Mouse (Mus musculus) myocyte (in vitro differentiated cells): ENCODE results near the gene Atp2b4. TPM values are rescaled to one million over a fixed set of nuclear protein-coding genes. Genes with fewer than 3 reads are reported as not detected.

Source experiments
- H3K27me3 ChIP-seq: one replicate; pipeline ENCODE4 v1.6.1; 2011; ENCODE audit not compliant: control insufficient read depth, insufficient read depth, insufficient read length
- H3K36me3 ChIP-seq: one replicate; pipeline ENCODE4 v1.6.1; 2011; ENCODE audit not compliant: control insufficient read depth, insufficient read depth
- H3K4me2 ChIP-seq: one replicate; pipeline ENCODE4 v1.6.1; 2011; ENCODE audit warnings: low read depth, control low read depth
- H3K4me3 ChIP-seq: one replicate; pipeline ENCODE4 v1.5.1; 2011; ENCODE audit warnings: mild to moderate bottlenecking, control low read depth, moderate library complexity
- H3K79me2 ChIP-seq: one replicate; pipeline ENCODE4 v1.6.1; 2011; ENCODE audit not compliant: control insufficient read depth, insufficient read depth
- H3ac ChIP-seq: one replicate; pipeline ENCODE4 v1.6.1; 2011; ENCODE audit not compliant: control insufficient read depth, insufficient read length
- CEBPB ChIP-seq: IDR thresholded peaks from 2 replicates; pipeline ENCODE4 v1.6.1; 2011; ENCODE audit warnings: mild to moderate bottlenecking, moderate library complexity; ENCODE audit not compliant: poor library complexity, insufficient read depth, severe bottlenecking
- E2F4 ChIP-seq: IDR thresholded peaks from one replicate; pipeline ENCODE4 v1.6.1; 2011; ENCODE audit warnings: mild to moderate bottlenecking, control low read depth, moderate library complexity; ENCODE audit not compliant: insufficient read depth
- MAX ChIP-seq: IDR thresholded peaks from one replicate; pipeline ENCODE4 v1.6.1; 2011; ENCODE audit warnings: low read depth, mild to moderate bottlenecking, control low read depth
- MYOD1 ChIP-seq, 3 experiments: IDR thresholded peaks; one replicate each; pipeline ENCODE4 v1.6.1; 2011; ENCODE audit warnings: control low read depth in 2 of 3, low read depth in 2 of 3, mild to moderate bottlenecking in 2 of 3, moderate library complexity in 1 of 3; ENCODE audit not compliant: insufficient read length in 2 of 3, control insufficient read depth in 1 of 3
- MYOG ChIP-seq, 3 experiments: IDR thresholded peaks; one replicate each; pipeline ENCODE4 v1.6.1; 2011; ENCODE audit warnings: control low read depth in 2 of 3, low read depth in 2 of 3, mild to moderate bottlenecking in 2 of 3; ENCODE audit not compliant: insufficient read length in 2 of 3, control insufficient read depth in 1 of 3, insufficient read depth in 1 of 3
- POLR2A ChIP-seq: IDR thresholded peaks from one replicate; pipeline ENCODE4 v1.6.1; 2011; ENCODE audit warnings: low read depth, mild to moderate bottlenecking, control low read depth, moderate library complexity; ENCODE audit not compliant: insufficient read length
- POLR2AphosphoS2 ChIP-seq: IDR thresholded peaks from one replicate; pipeline ENCODE4 v1.6.1; 2011; ENCODE audit warnings: low read depth, control low read depth; ENCODE audit not compliant: insufficient read length
- REST ChIP-seq: IDR thresholded peaks from one replicate; pipeline ENCODE4 v1.6.1; 2011; ENCODE audit warnings: mild to moderate bottlenecking, control low read depth, moderate library complexity; ENCODE audit not compliant: insufficient read depth, insufficient read length
- SRF ChIP-seq: IDR thresholded peaks from one replicate; pipeline ENCODE4 v1.6.1; 2011; ENCODE audit warnings: low read depth; ENCODE audit not compliant: control insufficient read depth, insufficient read length
- TCF12 ChIP-seq: IDR thresholded peaks from one replicate; pipeline ENCODE4 v1.6.1; 2011; ENCODE audit warnings: mild to moderate bottlenecking, control low read depth; ENCODE audit not compliant: poor library complexity, insufficient read depth, severe bottlenecking
- TCF3 ChIP-seq: IDR thresholded peaks from one replicate; pipeline ENCODE4 v1.6.1; 2011; ENCODE audit warnings: low read depth, control low read depth; ENCODE audit not compliant: insufficient read length
- USF1 ChIP-seq: IDR thresholded peaks from one replicate; pipeline ENCODE4 v1.6.1; 2011; ENCODE audit warnings: low read depth, mild to moderate bottlenecking, control low read depth, moderate library complexity
- polyA plus RNA-seq: library from polyadenylated mRNA; unstranded; fragments of >200 nt; fragmentation: generic; extraction: Trizol; gene quantifications from one replicate; pipeline ENCODE4 v1.2.1, GENCODE M21; 2012; ENCODE audit warnings: missing spikeins

The Atp2b4 gene
- polyA plus RNA-seq, 1 experiment = 28.1 TPM

GRCm38 (mm10) chr1:133784621-133785020 is 16.2 kb downstream of the Atp2b4 start:
- TF ChIP-seq POLR2A (no peak), MYOD1 (IDR thresholded peaks at IDR 0.05; ENCODE audit: control insufficient read depth in 1 of 3, insufficient read length in 2 of 3, low read depth in 2 of 3) (no peak), SRF (no peak), E2F4 (no peak), TCF12 (no peak)
- Histone ChIP-seq H3K4me2 (peak overlapping the region; percentile 25), H3ac (no peak overlapping the region), H3K4me3 (no peak overlapping the region), H3K36me3 (no peaks in the 10 kb centered on the region), H3K79me2 (peaks cover 37% of the 10 kb centered on the region), H3K27me3 (no peaks in the 10 kb centered on the region)

- H3K27me3 ChIP-seq = no peaks in the 10 kb centered on the region
- no peak overlapping the region for H3ac ChIP-seq
- peak overlapping the region; percentile 50 for H3K4me2 ChIP-seq
- no peaks in the 10 kb centered on the region for H3K36me3 ChIP-seq
- TF ChIP-seq REST (no peak), MYOG (IDR thresholded peaks at IDR 0.05; ENCODE audit: control insufficient read depth in 1 of 3, insufficient read depth in 1 of 3, insufficient read length in 2 of 3, low read depth in 2 of 3) (no peak), E2F4 (no peak), MYOD1 (IDR thresholded peaks at IDR 0.05; ENCODE audit: control insufficient read depth in 1 of 3, insufficient read length in 2 of 3, low read depth in 2 of 3) (no peak), POLR2AphosphoS2 (no peak), POLR2A (no peak), TCF12 (no peak), CEBPB (no peak), MAX (no peak), SRF (no peak), USF1 (no peak), TCF3 (no peak)
- peaks cover 20% of the 10 kb centered on the region for H3K79me2 ChIP-seq
- H3K4me3 ChIP-seq = no peak overlapping the region
These were observed 19.3 kb downstream of the Atp2b4 start for GRCm38 (mm10) chr1:133781531-133781930.

GRCm38 (mm10) chr1:133779043-133779442 is 21.8 kb downstream of the Atp2b4 start:
- peaks cover 20% of the 10 kb centered on the region for H3K79me2 ChIP-seq
- TF ChIP-seq POLR2A = no peak
- TF ChIP-seq USF1 = no peak
- peak in 1 of 3 experiments; percentile 30 for TF ChIP-seq MYOD1 (IDR thresholded peaks at IDR 0.05; ENCODE audit: control insufficient read depth in 1 of 3, insufficient read length in 2 of 3, low read depth in 2 of 3)
- TF ChIP-seq MAX = no peak
- TF ChIP-seq CEBPB = 0 out of 2 replicates have a peak, but pooled peaks have one; percentile 42
- peak; percentile 20 for TF ChIP-seq TCF12
- no peak overlapping the region for H3ac ChIP-seq
- H3K4me2 ChIP-seq = peak overlapping the region; percentile 71
- no peaks in the 10 kb centered on the region for H3K27me3 ChIP-seq
- H3K4me3 ChIP-seq = no peak overlapping the region
- H3K36me3 ChIP-seq = no peaks in the 10 kb centered on the region

- Histone ChIP-seq H3ac (no peak overlapping the region), H3K27me3 (no peaks in the 10 kb centered on the region), H3K79me2 (peaks cover 20% of the 10 kb centered on the region), H3K36me3 (no peaks in the 10 kb centered on the region), H3K4me2 (peak overlapping the region; percentile 71), H3K4me3 (no peak overlapping the region)
- TF ChIP-seq MAX (no peak), E2F4 (no peak), TCF12 (peak; percentile 93), MYOD1 (IDR thresholded peaks at IDR 0.05; ENCODE audit: control insufficient read depth in 1 of 3, insufficient read length in 2 of 3, low read depth in 2 of 3) (peak; percentile 60 to 99 (median 98)), TCF3 (peak; percentile 93), POLR2AphosphoS2 (no peak), CEBPB (peak; percentile 99), SRF (no peak), POLR2A (peak; percentile 73), REST (no peak), MYOG (IDR thresholded peaks at IDR 0.05; ENCODE audit: control insufficient read depth in 1 of 3, insufficient read depth in 1 of 3, insufficient read length in 2 of 3, low read depth in 2 of 3) (peak; percentile 95 to 98 (median 96)), USF1 (no peak)
These were observed 23.1 kb downstream of the Atp2b4 start for GRCm38 (mm10) chr1:133777651-133778231.

- peak overlapping the region; percentile 46 for H3K4me2 ChIP-seq
- H3K27me3 ChIP-seq = no peaks in the 10 kb centered on the region
- no peak overlapping the region for H3ac ChIP-seq
- TF ChIP-seq TCF12 (no peak), MAX (no peak), USF1 (no peak), POLR2AphosphoS2 (no peak), SRF (no peak), POLR2A (no peak), E2F4 (no peak), REST (no peak)
- H3K36me3 ChIP-seq = no peaks in the 10 kb centered on the region
- H3K79me2 ChIP-seq = peaks cover 8% of the 10 kb centered on the region
- no peak overlapping the region for H3K4me3 ChIP-seq
These were observed 28.3 kb downstream of the Atp2b4 start for GRCm38 (mm10) chr1:133772553-133772952.
